Mouse (Mus musculus): ENCODE measurements around the gene Lpcat1.

Gene Lpcat1

DNA sequence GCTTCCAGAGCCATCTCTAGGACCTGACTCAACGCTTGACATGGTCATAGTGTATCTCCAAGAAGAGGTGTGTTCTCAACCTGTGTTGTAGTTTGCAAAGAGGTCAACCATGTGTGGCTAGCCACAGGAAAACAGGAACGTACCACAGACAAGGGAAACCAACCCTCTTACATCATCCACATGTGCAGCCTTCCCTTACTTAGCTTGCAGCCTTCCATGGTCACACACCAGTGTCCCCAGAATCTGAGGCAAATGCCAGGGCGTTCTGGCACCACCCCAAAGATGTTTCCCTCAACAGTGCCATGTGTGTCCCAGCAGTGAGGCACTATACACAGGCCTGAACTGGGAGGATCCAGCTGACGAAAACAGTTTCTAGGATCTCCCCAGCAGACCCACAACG, 9.3 kb downstream of the Lpcat1 start:
- in situ Hi-C loops (cut with MseI, MboI) = no loop called here

- in situ Hi-C loops (cut with MseI, MboI) = no loop called here
Measured at GRCm38 (mm10) chr13:73476796-73477195, 9.8 kb downstream of the Lpcat1 start.

GRCm38 (mm10) chr13:73477841-73478240, 10.8 kb downstream of the Lpcat1 start:
- in situ Hi-C loops (cut with MseI, MboI) = no loop called here

DNA sequence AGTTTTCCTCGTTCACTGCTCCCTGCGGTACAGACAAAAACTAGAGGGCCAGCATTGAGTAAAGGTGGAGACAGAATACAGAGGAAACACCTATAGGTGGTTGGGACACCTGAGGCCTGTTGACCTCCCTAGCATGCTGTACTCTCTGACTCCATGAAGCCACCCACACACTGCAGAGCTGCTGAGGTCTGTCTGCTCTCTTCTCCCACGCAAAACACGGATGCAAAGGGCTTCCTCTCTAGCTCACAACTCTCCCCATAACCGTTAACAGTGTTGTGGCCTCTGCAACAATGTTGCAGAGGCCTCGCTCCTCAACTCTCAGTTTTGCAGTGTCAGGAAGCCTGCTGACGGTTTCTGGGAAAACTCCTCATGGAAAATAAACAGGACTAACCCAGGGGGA, 15.5 kb downstream of the Lpcat1 start:
- in situ Hi-C loops (cut with MseI, MboI) = no loop called here

DNA sequence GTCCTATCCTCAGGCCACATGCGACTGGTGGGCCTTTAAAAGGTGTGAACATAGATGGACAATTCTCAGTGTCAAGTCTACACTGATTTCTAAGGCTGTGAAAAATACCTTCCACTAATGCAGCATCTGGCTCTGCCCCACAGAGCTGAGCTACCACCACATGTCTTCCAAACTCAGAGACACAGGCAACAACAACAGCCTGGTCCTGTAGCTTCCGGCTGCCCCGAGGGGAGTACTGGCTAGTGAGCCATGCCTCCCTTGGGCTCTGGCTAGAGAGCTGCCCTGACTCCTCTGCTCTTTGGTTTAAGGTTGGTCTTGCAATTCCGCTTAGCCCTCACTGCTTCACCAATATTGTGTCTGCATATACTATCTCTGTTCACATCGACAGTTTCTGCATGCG, 16.3 kb downstream of the Lpcat1 start:
- in situ Hi-C loops (cut with MseI, MboI) = no loop called here

GRCm38 (mm10) chr13:73484171-73484570, 17.2 kb downstream of the Lpcat1 start:
- in situ Hi-C loops (cut with MseI, MboI) = no loop called here

DNA sequence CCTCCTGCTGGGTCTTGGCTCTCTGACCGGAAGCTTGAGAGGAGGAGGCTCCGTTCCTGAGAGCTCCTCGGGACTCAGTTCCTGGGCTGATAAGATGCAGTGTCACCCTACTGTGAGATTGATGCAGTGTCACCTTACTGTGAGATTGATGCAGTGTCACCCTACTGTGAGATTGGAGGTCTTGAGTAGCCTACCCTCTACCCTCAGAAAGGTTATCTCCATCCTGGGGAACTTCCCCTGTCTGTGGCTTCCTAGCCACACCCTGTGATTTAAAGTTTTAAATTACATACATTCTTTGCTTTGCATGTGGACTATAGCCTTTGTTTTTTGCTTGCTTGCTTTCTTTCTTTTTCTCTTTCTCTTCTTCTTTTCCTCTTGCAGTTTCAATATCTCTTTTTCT, 21.1 kb downstream of the Lpcat1 start:
- in situ Hi-C loops (cut with MseI, MboI) = no loop called here

GRCm38 (mm10) chr13:73488707-73489106, 21.7 kb downstream of the Lpcat1 start:
- in situ Hi-C loops (cut with MseI, MboI) = no loop called here

- in situ Hi-C loops (cut with MseI, MboI) = no loop called here
Measured at GRCm38 (mm10) chr13:73489986-73490385, 23.0 kb downstream of the Lpcat1 start.

DNA sequence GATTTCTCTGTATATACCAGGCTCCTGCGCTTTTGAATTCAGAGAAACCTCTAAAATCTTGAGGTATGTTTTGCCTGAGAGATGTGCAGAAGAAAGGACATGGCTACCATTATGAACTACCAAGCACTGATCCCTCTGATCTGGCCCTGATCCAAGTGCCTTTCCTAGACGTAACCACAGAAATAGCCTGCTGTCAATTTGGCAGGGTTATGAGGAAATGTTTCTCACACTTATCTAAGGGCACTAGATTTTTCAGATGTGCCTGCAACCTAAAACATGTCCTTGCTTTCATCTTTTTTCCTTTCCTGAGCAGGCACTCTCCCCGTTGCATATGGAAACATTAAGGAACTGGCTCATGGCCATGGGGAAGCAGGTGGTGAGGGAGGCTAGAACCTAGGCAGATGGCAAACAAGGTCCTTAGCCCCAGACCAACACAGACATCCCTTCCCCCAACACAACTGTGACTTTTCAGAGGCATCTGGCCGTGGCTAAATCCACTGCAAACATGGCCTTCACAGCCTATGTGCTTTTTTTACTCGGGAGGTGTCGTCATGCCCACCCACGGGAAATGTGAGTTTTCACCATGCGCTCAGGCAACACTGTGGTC, 23.7 kb downstream of the Lpcat1 start:
- in situ Hi-C loops (cut with MseI, MboI) = no loop called here

- in situ Hi-C loops (cut with MseI, MboI) = no loop called here
Measured at GRCm38 (mm10) chr13:73493183-73493582, 26.2 kb downstream of the Lpcat1 start.

- in situ Hi-C loops (cut with MseI, MboI) = no loop called here
Measured at GRCm38 (mm10) chr13:73494528-73494927, 27.5 kb downstream of the Lpcat1 start.

DNA sequence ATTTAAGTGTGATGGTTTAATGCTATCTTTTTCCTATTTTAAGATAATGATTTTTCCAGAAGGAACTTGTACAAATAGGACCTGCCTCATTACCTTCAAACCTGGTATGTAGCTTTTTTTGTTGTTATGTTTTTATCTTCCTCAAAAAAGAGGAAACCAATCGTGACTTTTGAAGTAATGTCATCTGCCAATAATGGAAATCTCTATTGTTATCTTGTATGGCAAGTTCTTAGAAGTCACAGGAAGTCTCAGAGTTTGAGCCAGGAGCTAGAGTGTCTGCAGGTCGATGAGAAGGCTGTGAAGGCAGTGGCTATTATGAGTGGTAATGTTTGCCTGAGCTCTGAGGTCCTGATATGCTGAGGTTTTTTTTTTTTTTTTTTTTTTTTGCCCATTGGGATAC, 29.1 kb downstream of the Lpcat1 start:
- in situ Hi-C loops (cut with MseI, MboI) = no loop called here

DNA sequence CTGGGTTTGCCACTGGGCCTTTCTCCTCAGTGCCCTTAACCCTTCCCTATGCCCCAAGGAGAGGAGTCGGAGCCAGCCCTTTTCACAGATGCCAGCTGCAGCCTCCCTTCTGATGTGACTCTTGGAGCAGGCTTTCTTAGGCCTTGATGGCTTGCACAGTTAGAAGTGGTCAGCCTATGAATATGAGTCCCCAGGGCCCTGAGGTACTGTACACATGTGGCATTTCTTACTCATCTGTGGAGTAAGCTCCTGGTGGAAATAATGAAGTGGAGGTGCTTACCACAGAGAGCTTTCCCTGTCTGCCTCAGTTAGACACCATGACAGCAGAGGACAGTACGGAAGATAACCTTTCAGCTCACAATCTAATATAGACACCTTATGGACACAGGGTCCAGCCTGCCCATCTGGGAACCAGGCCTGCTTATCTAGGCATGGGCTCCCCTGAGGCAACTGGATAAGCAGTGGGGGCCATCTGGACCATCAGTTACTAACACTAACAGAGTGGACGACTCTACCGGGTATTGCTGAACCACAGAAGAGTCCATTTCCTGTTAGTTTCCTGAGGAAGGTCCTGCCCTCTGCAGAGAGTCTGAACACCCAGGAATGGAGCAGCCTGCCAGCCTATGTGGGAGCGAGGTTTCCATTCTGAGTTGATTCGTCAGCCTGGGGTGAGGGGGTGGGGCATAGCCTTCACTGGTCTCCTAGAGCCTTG, 33.1 kb downstream of the Lpcat1 start:
- in situ Hi-C loops (cut with MseI, MboI) = loop anchor here in 1 of 2 experiments (5.0 kb wide), 1 partner anchor 73 kb away; no protein-coding TSS in a partner anchor

- in situ Hi-C loops (cut with MseI, MboI) = loop anchor here in 1 of 2 experiments (5.0 kb wide), 1 partner anchor 75 kb away; no protein-coding TSS in a partner anchor
Measured at GRCm38 (mm10) chr13:73502719-73503118, 35.7 kb downstream of the Lpcat1 start.

DNA sequence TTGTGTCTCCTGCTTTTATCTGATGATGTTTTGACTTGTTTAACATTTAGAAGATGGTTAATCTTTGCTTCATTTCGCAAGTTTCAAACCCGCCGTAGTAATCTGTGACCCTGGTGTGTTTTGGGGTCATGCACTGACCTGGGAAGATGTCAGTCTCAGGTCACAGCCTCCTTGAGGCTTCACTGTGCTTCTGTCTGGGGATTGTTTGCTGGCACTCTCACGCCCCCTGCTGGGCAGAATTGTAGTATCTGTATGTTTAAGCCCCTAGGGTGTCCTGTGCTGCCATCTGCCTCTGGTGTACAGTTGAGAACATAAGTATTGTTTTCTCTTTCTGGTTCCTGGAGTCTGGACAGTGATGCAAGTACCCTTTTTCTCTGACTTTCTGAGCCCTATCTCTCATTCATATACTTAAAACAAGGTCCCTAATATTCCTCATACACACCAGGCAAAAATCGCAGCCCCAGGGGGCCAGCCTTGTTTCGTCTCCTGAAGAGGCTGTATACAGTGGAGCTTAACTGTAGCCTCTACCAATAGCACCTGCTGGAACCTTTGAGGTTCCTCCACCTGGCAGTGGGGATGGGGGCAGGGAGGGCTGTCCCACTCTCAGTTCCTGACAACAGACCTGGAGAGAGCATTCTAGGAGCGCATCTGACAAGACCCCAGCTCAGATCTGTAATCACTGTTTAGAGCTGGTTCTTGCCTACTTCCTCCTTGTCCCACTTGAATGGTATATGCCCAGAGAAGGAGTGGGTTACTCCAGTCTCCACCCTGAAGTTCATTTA, 38.9 kb downstream of the Lpcat1 start:
- in situ Hi-C loops (cut with MseI, MboI) = loop anchor here in 1 of 2 experiments (5.0 kb wide), 1 partner anchor 79 kb away; no protein-coding TSS in a partner anchor

DNA sequence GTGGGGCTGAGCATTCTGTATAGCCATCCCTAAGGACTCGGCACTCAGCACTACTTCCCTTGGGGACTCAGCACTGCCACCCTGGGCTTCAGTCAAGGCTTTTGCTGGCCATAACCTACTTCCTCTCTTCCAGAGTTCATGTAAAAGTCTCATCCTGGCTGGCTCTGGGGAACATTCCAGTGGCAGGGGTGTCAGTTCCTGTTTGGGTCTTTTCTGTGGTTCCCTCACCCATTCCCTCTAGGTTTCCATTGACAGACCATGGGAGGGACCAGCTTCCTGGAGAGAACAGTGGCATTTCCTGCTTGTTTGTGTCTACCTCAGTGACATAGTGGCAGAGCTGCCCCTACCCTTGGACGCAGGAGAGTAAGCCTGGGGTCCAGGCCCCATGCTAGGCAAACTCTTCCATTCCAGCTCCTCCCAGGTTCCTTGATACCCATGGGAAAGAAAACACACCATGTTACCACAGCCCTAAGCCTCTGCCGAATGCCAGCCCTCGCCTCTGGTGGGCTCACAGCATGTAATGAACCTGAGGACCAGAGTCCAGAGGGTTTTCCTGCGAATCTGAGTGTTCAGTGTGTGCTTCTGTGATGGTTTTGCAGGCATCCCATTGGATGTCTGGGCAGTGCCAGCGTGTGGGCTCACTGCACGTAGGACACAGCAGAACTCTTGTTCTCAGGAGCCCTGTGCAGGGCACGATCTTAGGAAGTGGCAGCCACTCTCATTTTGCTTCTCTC, 42.0 kb downstream of the Lpcat1 start:
- in situ Hi-C loops (cut with MseI, MboI) = loop anchor here in 1 of 2 experiments (5.0 kb wide), 1 partner anchor 82 kb away; no protein-coding TSS in a partner anchor

- in situ Hi-C loops (cut with MseI, MboI) = loop anchor here (5.0 kb wide), 2 partner anchors 83 to 112 kb away; no protein-coding TSS in a partner anchor
Measured at GRCm38 (mm10) chr13:73509869-73510268, 42.9 kb downstream of the Lpcat1 start.

- in situ Hi-C loops (cut with MseI, MboI) = loop anchor here in 1 of 2 experiments (5.0 kb wide), 1 partner anchor 109 kb away; no protein-coding TSS in a partner anchor
Measured at GRCm38 (mm10) chr13:73512776-73513673, 46.0 kb downstream of the Lpcat1 start.

GRCm38 (mm10) chr13:73516886-73517285, 49.9 kb downstream of the Lpcat1 start:
- in situ Hi-C loops (cut with MseI, MboI) = no loop called here

All from mouse trophoblast stem cell (cell line).